Mouse (Mus musculus) stomach, postnatal 0 days (tissue): ENCODE data around the gene Naaladl2.

ENCODE experiments used
- CTCF ChIP-seq: IDR thresholded peaks from 2 replicates; pipeline ENCODE4 v1.5.1; 2016; ENCODE audit warnings: antibody characterized with exemption, low read depth, mild to moderate bottlenecking, moderate library complexity
- EP300 ChIP-seq: optimal IDR thresholded peaks from 2 replicates; pipeline ENCODE3; 2016; ENCODE audit warnings: antibody characterized with exemption

DNA sequence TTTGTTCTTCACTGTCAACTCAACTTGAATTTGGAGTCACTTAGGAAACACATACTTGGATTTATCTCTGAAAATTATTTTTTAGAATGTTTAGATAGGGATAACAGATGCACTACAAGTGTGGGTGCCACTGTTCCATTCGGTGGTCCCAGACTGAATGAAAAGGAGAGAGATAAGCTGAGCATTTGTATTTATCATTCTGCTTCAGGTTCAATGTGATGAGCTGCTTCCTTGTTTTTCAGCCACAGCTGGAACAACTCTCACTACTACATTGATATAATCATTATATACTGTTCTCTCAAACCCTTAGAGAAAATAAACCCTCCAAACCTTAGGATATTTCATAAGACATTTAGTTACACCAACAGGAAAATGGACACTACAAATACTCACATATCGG lies 918.6 kb downstream of the Naaladl2 start:
- TF ChIP-seq CTCF, result no peak
- no peak for TF ChIP-seq EP300
